Mouse (Mus musculus) CH12.LX (cell line): ENCODE data around the gene Gm27021. TPM values are rescaled to one million over a fixed set of nuclear protein-coding genes. Genes with fewer than 3 reads are reported as not detected.

ENCODE experiments used
- DNase-seq: peaks from one replicate; pipeline ENCODE4 v3.0.0-alpha.2; 2013; ENCODE audit errors: extremely low read depth
- H3K27ac ChIP-seq: 2 replicates; pipeline ENCODE4 v1.5.1; 2012; ENCODE audit warnings: low read depth, mild to moderate bottlenecking, control low read depth, moderate library complexity; ENCODE audit not compliant: insufficient read depth
- H3K27me3 ChIP-seq: replicated peaks from 2 replicates; pipeline ENCODE3; 2012; ENCODE audit warnings: inconsistent platforms
- H3K36me3 ChIP-seq, 2 experiments: replicated peaks in 1 of 2; 2 replicates each; pipeline versions ENCODE3 to v1.6.1; 2012; ENCODE audit warnings: inconsistent platforms in 1 of 2, low read length in 1 of 2, mild to moderate bottlenecking in 1 of 2, mixed read lengths in 1 of 2, moderate library complexity in 1 of 2; ENCODE audit not compliant: control insufficient read depth in 1 of 2, insufficient read depth in 1 of 2
- H3K4me1 ChIP-seq, 2 experiments: 2 replicates each; pipeline ENCODE4 v1.6.1; 2012; ENCODE audit warnings: inconsistent platforms in 1 of 2, moderate library complexity in 1 of 2; ENCODE audit not compliant: insufficient read depth in 2 of 2, control insufficient read depth in 1 of 2
- H3K4me2 ChIP-seq: 2 replicates; pipeline ENCODE4 v1.6.1; 2012; ENCODE audit warnings: low read depth, mild to moderate bottlenecking, control low read depth; ENCODE audit not compliant: poor library complexity, insufficient read depth, severe bottlenecking
- H3K4me3 ChIP-seq, 3 experiments: fragments of 150-350 bp in 1 of 3; sonication (generic) in 1 of 3; replicated peaks in 1 of 3; 2 replicates each; pipeline versions ENCODE3 to v1.5.1; 2011 to 2012; ENCODE audit warnings: low read depth in 2 of 3, low read length in 2 of 3, mild to moderate bottlenecking in 2 of 3, moderate library complexity in 2 of 3, control low read depth in 1 of 3, improper control_type of control experiment in 1 of 3, inconsistent platforms in 1 of 3, mixed read lengths in 1 of 3; ENCODE audit not compliant: poor library complexity in 1 of 3
- H3K79me2 ChIP-seq: replicated peaks from 2 replicates; pipeline ENCODE4 v1.6.1; 2012; ENCODE audit warnings: mild to moderate bottlenecking, moderate library complexity; ENCODE audit not compliant: control insufficient read depth, poor library complexity, insufficient read depth, severe bottlenecking; ENCODE audit errors: extremely low read depth
- H3K9ac ChIP-seq: 2 replicates; pipeline ENCODE4 v1.6.1; 2012; ENCODE audit warnings: low read depth, mild to moderate bottlenecking, control low read depth, moderate library complexity; ENCODE audit not compliant: insufficient read depth
- H3K9me3 ChIP-seq: replicated peaks from 2 replicates; pipeline ENCODE3; 2012; ENCODE audit warnings: low read length, inconsistent platforms, mixed read lengths
- BHLHE40 ChIP-seq: IDR thresholded peaks from 2 replicates; pipeline ENCODE4 v1.6.1; 2011; ENCODE audit warnings: mild to moderate bottlenecking, low read depth, low read length, improper control_type of control experiment
- CTCF ChIP-seq, 2 experiments: IDR thresholded peaks in 1 of 2; conservative IDR thresholded peaks in 1 of 2; 2 replicates each; pipeline ENCODE4 v1.5.1; 2011 to 2012; ENCODE audit warnings: low read depth in 2 of 2, low read length in 2 of 2, improper control_type of control experiment in 1 of 2, inconsistent platforms in 1 of 2, mild to moderate bottlenecking in 1 of 2, moderate library complexity in 1 of 2
- ELF1 ChIP-seq: IDR thresholded peaks from 2 replicates; pipeline ENCODE4 v1.6.1; 2014; ENCODE audit warnings: low read depth, mild to moderate bottlenecking, inconsistent platforms, low read length, improper control_type of control experiment
- EP300 ChIP-seq: IDR thresholded peaks from 2 replicates; pipeline ENCODE4 v1.6.1; 2011; ENCODE audit warnings: low read length, improper control_type of control experiment
- ETS1 ChIP-seq: conservative IDR thresholded peaks from 2 replicates; pipeline ENCODE4 v1.6.1; 2012; ENCODE audit warnings: low read depth, mild to moderate bottlenecking, inconsistent platforms, low read length, improper control_type of control experiment, moderate library complexity
- GABPA ChIP-seq: IDR thresholded peaks from 2 replicates; pipeline ENCODE4 v1.6.1; 2012; ENCODE audit warnings: low read depth, low read length, improper control_type of control experiment, inconsistent platforms; ENCODE audit not compliant: insufficient replicate concordance
- HCFC1 ChIP-seq: IDR thresholded peaks from 2 replicates; pipeline ENCODE4 v1.6.1; 2012; ENCODE audit warnings: low read depth, mild to moderate bottlenecking, inconsistent platforms, low read length, improper control_type of control experiment
- IRF4 ChIP-seq: IDR thresholded peaks from 2 replicates; pipeline ENCODE4 v1.6.1; 2014; ENCODE audit warnings: low read depth, mild to moderate bottlenecking, inconsistent platforms, low read length, improper control_type of control experiment
- JUN ChIP-seq: IDR thresholded peaks from 2 replicates; pipeline ENCODE4 v1.6.1; 2011; ENCODE audit warnings: low read depth, mild to moderate bottlenecking, low read length, improper control_type of control experiment, moderate library complexity; ENCODE audit not compliant: insufficient read depth
- MXI1 ChIP-seq: IDR thresholded peaks from 2 replicates; pipeline ENCODE4 v1.6.1; 2011; ENCODE audit warnings: mild to moderate bottlenecking, low read depth, low read length, improper control_type of control experiment
- MYC ChIP-seq: IDR thresholded peaks from 2 replicates; pipeline ENCODE4 v1.6.1; 2011; ENCODE audit warnings: low read depth, mild to moderate bottlenecking, improper control_type of control experiment, low read length
- NRF1 ChIP-seq: IDR thresholded peaks from 2 replicates; pipeline ENCODE4 v1.6.1; 2014; ENCODE audit warnings: low read depth, mild to moderate bottlenecking, inconsistent platforms, low read length, improper control_type of control experiment, moderate library complexity
- POLR2A ChIP-seq: IDR thresholded peaks from 2 replicates; pipeline ENCODE4 v1.6.1; 2011; ENCODE audit warnings: low read depth, mild to moderate bottlenecking, improper control_type of control experiment, low read length
- POLR2AphosphoS2 ChIP-seq: IDR thresholded peaks from 2 replicates; pipeline ENCODE4 v1.6.1; 2011; ENCODE audit warnings: low read depth, low read length, improper control_type of control experiment
- ZKSCAN1 ChIP-seq: IDR thresholded peaks from 2 replicates; pipeline ENCODE4 v1.6.1; 2012; ENCODE audit warnings: low read depth, inconsistent platforms, low read length, improper control_type of control experiment, borderline replicate concordance
- ZMIZ1 ChIP-seq: IDR thresholded peaks from 2 replicates; pipeline ENCODE4 v1.6.1; 2012; ENCODE audit warnings: low read depth, mild to moderate bottlenecking, inconsistent platforms, low read length, improper control_type of control experiment
- dilution Hi-C: fragments of 300-500 bp; cut with MboI; formaldehyde crosslinking; loops from 2 replicates; pipeline ENCODE4 v1.14.3; 2020; ENCODE audit warnings: low sequenced_read_pairs; ENCODE audit not compliant: extremely low pct_unique_long_range_greater_than_20kb, extremely low pct_ligation_motif_present
- in situ Hi-C: fragments of 300-500 bp; cut with MboI; formaldehyde crosslinking; loops from 3 replicates; pipeline ENCODE4 v1.14.3; 2019; ENCODE audit warnings: low sequenced_read_pairs, low pct_ligation_motif_present, low pct_unique_long_range_greater_than_20kb, mixed read lengths
- polyA plus RNA-seq: library from polyadenylated mRNA; unstranded; fragments of >175 nt; gene quantifications from 2 replicates; pipeline ENCODE4 v1.2.1, GENCODE M21; 2012; ENCODE audit warnings: low read depth; ENCODE audit not compliant: insufficient read length
- total RNA-seq, 2 experiments: library from RNA; depleted of rRNA; stranded (reverse); fragments of 300-350 nt in 1 of 2; fragments of >200 nt in 1 of 2; gene quantifications; 2 replicates each; pipeline ENCODE4 v1.2.3; 2012 to 2014

Gm27021 gene
- total and polyA plus RNA-seq, 3 experiments = 1.0 to 1.1 TPM; not detected in 1

DNA sequence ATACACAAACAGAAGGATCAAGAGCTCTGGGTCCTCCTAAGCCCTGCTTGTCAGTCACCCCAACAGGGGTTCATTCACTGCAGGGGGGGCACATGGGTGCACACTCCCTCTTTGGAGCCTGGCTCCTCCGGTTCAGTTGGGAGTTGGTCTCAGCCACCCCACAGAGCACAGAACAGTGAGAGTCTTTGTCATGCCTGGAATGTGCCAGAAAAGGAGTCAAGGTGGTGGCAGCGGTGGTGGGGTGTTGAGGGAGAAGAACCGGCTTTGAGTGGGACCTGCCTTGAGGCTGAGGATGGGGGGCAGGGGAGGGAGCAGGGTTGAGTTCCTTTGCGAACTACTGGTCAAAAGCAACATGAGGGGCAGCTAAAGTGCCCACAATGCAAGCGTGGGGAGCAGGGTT, 37.8 kb downstream of the Gm27021 start:
- TF ChIP-seq MYC (no peak), EP300 (no peak)
- Histone ChIP-seq H3K9ac (no peak overlapping the region), H3K4me2 (no peak overlapping the region), H3K36me3 (no peaks in the 10 kb centered on the region), H3K9me3 (peaks cover 9% of the 10 kb centered on the region), H3K79me2 (no peaks in the 10 kb centered on the region), H3K4me3 (no peak overlapping the region), H3K4me1 (peaks cover 6 to 10% of the 10 kb centered on the region in 2 experiments; a peak in 3 of 4 replicates), H3K27ac (no peak overlapping the region), H3K27me3 (peaks cover 50% of the 10 kb centered on the region)
- in situ Hi-C loops = no loop called here
- dilution Hi-C loops = no loop called here
- DNase-seq = no peak

DNA sequence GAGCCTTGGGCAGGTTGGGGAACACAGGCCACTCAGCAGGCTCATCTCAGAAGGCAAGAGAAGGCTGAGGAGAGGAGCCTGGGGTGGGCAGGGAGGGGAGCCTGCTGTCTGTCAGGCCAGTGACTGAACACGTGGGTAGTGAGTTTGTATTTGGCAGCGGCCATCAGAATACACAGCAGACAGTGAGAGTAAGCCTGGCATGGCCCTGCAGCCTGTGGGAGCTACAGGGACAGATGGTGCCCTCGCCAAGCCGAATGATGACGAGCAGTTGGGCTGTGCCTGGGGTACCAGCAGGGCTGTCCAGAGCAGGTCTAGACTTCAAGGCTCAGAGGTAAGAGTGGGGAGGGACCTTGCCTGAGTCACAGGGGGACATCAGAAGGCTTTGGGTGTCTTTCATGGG, 40.6 kb downstream of the Gm27021 start:
- in situ Hi-C loops = no loop called here
- no peak for DNase-seq
- no peak overlapping the region for H3K4me3 ChIP-seq
- H3K27me3 ChIP-seq = peaks cover 36% of the 10 kb centered on the region
- H3K9ac ChIP-seq = no peak overlapping the region
- no peak for TF ChIP-seq ELF1
- peaks cover under 1% of the 10 kb centered on the region for H3K9me3 ChIP-seq
- no peak overlapping the region for H3K4me2 ChIP-seq
- no peaks in the 10 kb centered on the region for H3K79me2 ChIP-seq
- H3K36me3 ChIP-seq = no peaks in the 10 kb centered on the region
- dilution Hi-C loops = no loop called here
- H3K27ac ChIP-seq = no peak overlapping the region
- H3K4me1 ChIP-seq = peaks cover 0 to 3% of the 10 kb centered on the region in 2 experiments; a peak in 1 of 4 replicates

DNA sequence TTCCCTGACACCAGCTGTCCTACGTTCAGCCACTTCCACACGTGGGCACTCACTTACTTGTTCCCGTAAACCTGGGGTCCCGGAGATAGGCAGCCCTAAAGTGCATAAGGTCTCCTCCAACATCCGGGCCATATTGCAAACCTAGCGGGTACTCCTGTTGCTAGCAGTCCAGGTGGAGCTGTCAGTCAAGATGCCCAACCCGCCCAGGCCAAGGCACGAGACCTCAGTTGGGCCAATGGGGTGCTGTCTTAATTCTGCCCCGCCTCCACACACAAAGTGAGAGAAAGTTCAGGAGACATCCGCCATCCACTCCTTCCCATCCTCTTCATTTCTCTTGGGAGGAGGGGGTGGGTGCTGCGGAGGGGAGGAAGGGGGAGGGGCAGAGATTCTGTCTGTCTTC, 41.4 kb downstream of the Gm27021 start:
- dilution Hi-C loops = no loop called here
- Histone ChIP-seq H3K4me2 (no peak overlapping the region), H3K9ac (no peak overlapping the region), H3K4me3 (no peak overlapping the region), H3K27ac (no peak overlapping the region), H3K9me3 (no peaks in the 10 kb centered on the region), H3K27me3 (peaks cover 28% of the 10 kb centered on the region), H3K79me2 (no peaks in the 10 kb centered on the region), H3K4me1 (peaks cover 0 to 3% of the 10 kb centered on the region in 2 experiments; a peak in 1 of 4 replicates), H3K36me3 (no peaks in the 10 kb centered on the region)
- DNase-seq = no peak
- in situ Hi-C loops = no loop called here
- no peak for TF ChIP-seq GABPA
- no peak for TF ChIP-seq ZMIZ1
- TF ChIP-seq ETS1 = no peak
- TF ChIP-seq IRF4 = no peak
- TF ChIP-seq CTCF (conservative IDR thresholded peaks at IDR 0.05 in 1 of 2, IDR thresholded peaks at IDR 0.05 in 1 of 2; ENCODE audit: low read depth in 2 of 2, low read length in 2 of 2) = no peak
- no peak for TF ChIP-seq EP300
- no peak for TF ChIP-seq MXI1
- TF ChIP-seq NRF1 = no peak
- no peak for TF ChIP-seq HCFC1
- TF ChIP-seq ZKSCAN1 = no peak
- TF ChIP-seq POLR2AphosphoS2 = no peak
- TF ChIP-seq JUN = no peak
- no peak for TF ChIP-seq BHLHE40
- TF ChIP-seq POLR2A = no peak
